Mouse (Mus musculus): ENCODE results near the gene 9930021J03Rik.
A peak's percentile ranks its signal among the peaks of the same experiment; 100 is the strongest.

9930021J03Rik gene

GRCm38 (mm10) chr19:29805917-29806785 is at the start of gene 9930021J03Rik:
9930021J03Rik (minus strand) TSS chr19:29805989.
- peak; percentile 99 for DNase-seq (ENCODE audit: low spot score)

- DNase-seq (ENCODE audit: low spot score) = no peak
Observed at GRCm38 (mm10) chr19:29853711-29854110, 47.9 kb upstream of the 9930021J03Rik start.

GRCm38 (mm10) chr19:29851036-29851690 is 45.4 kb upstream of the 9930021J03Rik start:
- DNase-seq (ENCODE audit: low spot score) = no peak

GRCm38 (mm10) chr19:29849924-29850551 is 44.2 kb upstream of the 9930021J03Rik start:
- no peak for DNase-seq (ENCODE audit: low spot score)

GRCm38 (mm10) chr19:29844036-29844661 is 38.4 kb upstream of the 9930021J03Rik start:
- no peak for DNase-seq (ENCODE audit: low spot score)

GRCm38 (mm10) chr19:29843641-29844035 is 37.8 kb upstream of the 9930021J03Rik start:
- DNase-seq (ENCODE audit: low spot score) = peak; percentile 38

- DNase-seq (ENCODE audit: low spot score) = no peak
Observed at GRCm38 (mm10) chr19:29842973-29843372, 37.2 kb upstream of the 9930021J03Rik start.

- no peak for DNase-seq (ENCODE audit: low spot score)
Observed at GRCm38 (mm10) chr19:29840642-29841041, 34.9 kb upstream of the 9930021J03Rik start.

- no peak for DNase-seq (ENCODE audit: low spot score)
Observed at GRCm38 (mm10) chr19:29838636-29839135, 32.9 kb upstream of the 9930021J03Rik start.

- no peak for DNase-seq (ENCODE audit: low spot score)
Observed at GRCm38 (mm10) chr19:29838171-29838570, 32.4 kb upstream of the 9930021J03Rik start.

- no peak for DNase-seq (ENCODE audit: low spot score)
Observed at GRCm38 (mm10) chr19:29835364-29836034, 29.7 kb upstream of the 9930021J03Rik start.

GRCm38 (mm10) chr19:29830911-29831310 is 25.1 kb upstream of the 9930021J03Rik start:
- DNase-seq (ENCODE audit: low spot score) = no peak

- no peak for DNase-seq (ENCODE audit: low spot score)
Observed at GRCm38 (mm10) chr19:29828558-29828957, 22.8 kb upstream of the 9930021J03Rik start.

GRCm38 (mm10) chr19:29826686-29827085 is 20.9 kb upstream of the 9930021J03Rik start:
- DNase-seq (ENCODE audit: low spot score) = peak; percentile 40

- DNase-seq (ENCODE audit: low spot score) = no peak
Observed at GRCm38 (mm10) chr19:29825003-29825402, 19.2 kb upstream of the 9930021J03Rik start.

- DNase-seq (ENCODE audit: low spot score) = peak; percentile 82
Observed at GRCm38 (mm10) chr19:29824034-29824700, 18.4 kb upstream of the 9930021J03Rik start.

GRCm38 (mm10) chr19:29823456-29824010 is 17.7 kb upstream of the 9930021J03Rik start:
- no peak for DNase-seq (ENCODE audit: low spot score)

GRCm38 (mm10) chr19:29820966-29821365 is 15.2 kb upstream of the 9930021J03Rik start:
- DNase-seq (ENCODE audit: low spot score) = peak; percentile 84

GRCm38 (mm10) chr19:29812581-29813460 is 7.0 kb upstream of the 9930021J03Rik start, which contains the start of gene Ranbp6:
Ranbp6 (minus strand) TSS chr19:29812974.
- DNase-seq (ENCODE audit: low spot score) = peak; percentile 91
